Mouse (Mus musculus) midbrain, embryonic 14.5 days (tissue): Measurements from ENCODE around the gene Ccdc122. TPM values are rescaled to one million over a fixed set of nuclear protein-coding genes. Genes with fewer than 3 reads are reported as not detected.

Experiments
- polyA plus RNA-seq: library from polyadenylated mRNA; unstranded; fragments of >200 nt; fragmentation: Nextera tagmentation; extraction: Ambion mirVana; gene quantifications from 2 replicates; pipeline ENCODE4 v1.2.1, GENCODE M21; 2014

The Ccdc122 gene
- polyA plus RNA-seq, 1 experiment from 2014 or later, result 0.54 TPM

Other genes starting within 250 kb of the Ccdc122 start
- 1.0 and 1.8 TPM in 2 replicates for gene Lacc1, start 132 bp downstream of the Ccdc122 start, polyA plus RNA-seq
- gene Enox1, start 120.0 kb downstream of the Ccdc122 start, polyA plus RNA-seq, result 25.0 and 39.5 TPM in 2 replicates